Mouse (Mus musculus): ENCODE data around the gene Tmem51. TPM values are rescaled to one million over a fixed set of nuclear protein-coding genes. Genes with fewer than 3 reads are reported as not detected.

Tmem51 gene
- polyA plus RNA-seq, 1 experiment from 2014 or later, result 12.3 TPM

DNA sequence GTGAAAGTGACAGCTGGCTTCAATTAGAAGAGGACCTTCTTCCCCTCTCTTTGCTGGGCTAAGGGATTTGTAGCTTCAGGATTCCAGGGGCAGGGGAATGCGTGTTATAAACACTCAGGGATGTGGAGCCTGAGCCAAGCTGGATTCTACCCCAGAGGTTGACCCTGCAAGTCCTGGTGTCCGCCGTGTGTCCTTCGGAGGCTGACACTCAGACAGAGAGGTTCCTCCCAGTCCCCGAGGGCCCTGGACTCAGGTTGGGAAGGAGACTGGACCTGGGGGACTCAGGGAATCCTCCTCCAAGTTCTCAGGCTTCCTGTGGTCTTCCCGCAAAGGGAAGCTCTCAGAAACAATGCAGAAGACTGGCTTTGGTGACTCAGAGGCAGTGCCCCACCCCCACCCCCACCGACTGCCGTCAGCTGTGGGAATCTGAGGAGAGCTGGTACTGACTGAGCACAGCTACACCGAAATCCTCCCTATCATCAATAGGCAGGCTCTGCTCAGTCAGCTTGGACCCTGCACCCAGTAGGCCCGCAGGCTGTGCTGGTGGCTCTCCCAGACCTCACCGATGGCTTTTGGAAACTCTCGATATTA, 19.1 kb upstream of the Tmem51 start:
- Histone ChIP-seq H3K9ac (ENCODE audit: low read length) (no peak overlapping the region), H3K9me3 (ENCODE audit: control insufficient read depth, low read length) (no peaks in the 10 kb centered on the region), H3K27ac (ENCODE audit: low read depth, low read length) (no peak overlapping the region), H3K36me3 (ENCODE audit: control insufficient read depth, insufficient read depth, low read length) (no peaks in the 10 kb centered on the region), H3K4me2 (no peak overlapping the region), H3K4me1 (ENCODE audit: control insufficient read depth, insufficient read depth, low read length) (no peaks in the 10 kb centered on the region), H3K4me3 (ENCODE audit: low read depth, low read length) (no peak overlapping the region), H3K27me3 (ENCODE audit: control insufficient read depth, insufficient read depth, low read length) (no peaks in the 10 kb centered on the region)
- DNase-seq (ENCODE audit: low spot score, missing footprints), result no peak
- no peak for ATAC-seq (ENCODE audit: low FRiP score)
- WGBS, result 57% methylated on average over 12 of the region's 12 CpGs

DNA sequence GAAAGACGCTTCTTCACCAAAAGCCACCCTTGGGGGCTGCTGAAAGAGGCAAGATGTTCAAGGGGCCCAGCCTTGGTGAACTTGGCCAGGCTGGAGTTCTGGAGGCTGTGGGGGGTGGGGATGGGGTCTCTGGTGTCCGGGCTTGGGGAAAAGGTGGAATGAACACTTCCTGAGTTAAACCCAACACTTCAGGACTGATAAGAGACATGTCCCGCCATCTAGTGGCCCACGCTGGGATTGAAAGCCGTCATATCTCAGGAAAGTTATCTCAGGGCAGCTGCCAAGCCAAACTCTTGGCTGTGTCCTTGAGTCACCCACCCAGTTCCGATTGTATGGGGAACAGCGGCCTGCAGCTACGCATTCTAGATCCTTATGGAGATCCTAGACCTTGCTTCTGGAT, 14.2 kb upstream of the Tmem51 start:
- WGBS, result 24% methylated on average over 8 of the region's 8 CpGs
- no peaks in the 10 kb centered on the region for H3K9me3 ChIP-seq (ENCODE audit: control insufficient read depth, low read length)
- H3K4me1 ChIP-seq (ENCODE audit: control insufficient read depth, insufficient read depth, low read length), result no peaks in the 10 kb centered on the region
- no peak overlapping the region for H3K4me3 ChIP-seq (ENCODE audit: low read depth, low read length)
- H3K4me2 ChIP-seq, result no peak overlapping the region
- no peaks in the 10 kb centered on the region for H3K36me3 ChIP-seq (ENCODE audit: control insufficient read depth, insufficient read depth, low read length)
- ATAC-seq (ENCODE audit: low FRiP score), result peak; percentile 55
- no peak overlapping the region for H3K9ac ChIP-seq (ENCODE audit: low read length)
- H3K27me3 ChIP-seq (ENCODE audit: control insufficient read depth, insufficient read depth, low read length), result no peaks in the 10 kb centered on the region
- no peak overlapping the region for H3K27ac ChIP-seq (ENCODE audit: low read depth, low read length)
- DNase-seq (ENCODE audit: low spot score, missing footprints), result peak; percentile 98

DNA sequence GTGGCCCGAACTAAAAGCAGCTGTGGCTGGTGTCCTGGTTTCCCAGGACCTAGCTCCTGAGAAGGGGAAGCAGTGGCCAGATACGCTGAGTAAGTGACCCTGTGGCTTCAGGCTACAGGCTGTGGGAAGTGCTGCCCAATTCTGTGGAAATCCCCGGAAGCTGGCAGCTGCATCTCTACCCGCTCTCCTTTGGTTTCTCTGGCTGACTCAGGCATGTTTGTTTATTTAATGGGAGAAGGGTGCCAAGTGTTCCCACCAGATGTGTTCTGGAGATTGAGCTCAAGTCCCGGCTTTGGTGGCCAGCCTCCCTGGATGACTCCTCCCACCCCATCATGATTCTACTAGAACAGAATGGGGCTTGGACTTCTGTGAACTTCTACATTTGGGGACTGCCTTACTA, 13.8 kb upstream of the Tmem51 start:
- Histone ChIP-seq H3K9ac (ENCODE audit: low read length) (no peak overlapping the region), H3K27me3 (ENCODE audit: control insufficient read depth, insufficient read depth, low read length) (no peaks in the 10 kb centered on the region), H3K9me3 (ENCODE audit: control insufficient read depth, low read length) (no peaks in the 10 kb centered on the region), H3K4me1 (ENCODE audit: control insufficient read depth, insufficient read depth, low read length) (no peaks in the 10 kb centered on the region), H3K4me2 (no peak overlapping the region), H3K4me3 (ENCODE audit: low read depth, low read length) (no peak overlapping the region), H3K27ac (ENCODE audit: low read depth, low read length) (no peak overlapping the region), H3K36me3 (ENCODE audit: control insufficient read depth, insufficient read depth, low read length) (no peaks in the 10 kb centered on the region)
- DNase-seq (ENCODE audit: low spot score, missing footprints), result no peak
- WGBS, result 48% methylated on average over 5 of the region's 5 CpGs
- no peak for ATAC-seq (ENCODE audit: low FRiP score)

DNA sequence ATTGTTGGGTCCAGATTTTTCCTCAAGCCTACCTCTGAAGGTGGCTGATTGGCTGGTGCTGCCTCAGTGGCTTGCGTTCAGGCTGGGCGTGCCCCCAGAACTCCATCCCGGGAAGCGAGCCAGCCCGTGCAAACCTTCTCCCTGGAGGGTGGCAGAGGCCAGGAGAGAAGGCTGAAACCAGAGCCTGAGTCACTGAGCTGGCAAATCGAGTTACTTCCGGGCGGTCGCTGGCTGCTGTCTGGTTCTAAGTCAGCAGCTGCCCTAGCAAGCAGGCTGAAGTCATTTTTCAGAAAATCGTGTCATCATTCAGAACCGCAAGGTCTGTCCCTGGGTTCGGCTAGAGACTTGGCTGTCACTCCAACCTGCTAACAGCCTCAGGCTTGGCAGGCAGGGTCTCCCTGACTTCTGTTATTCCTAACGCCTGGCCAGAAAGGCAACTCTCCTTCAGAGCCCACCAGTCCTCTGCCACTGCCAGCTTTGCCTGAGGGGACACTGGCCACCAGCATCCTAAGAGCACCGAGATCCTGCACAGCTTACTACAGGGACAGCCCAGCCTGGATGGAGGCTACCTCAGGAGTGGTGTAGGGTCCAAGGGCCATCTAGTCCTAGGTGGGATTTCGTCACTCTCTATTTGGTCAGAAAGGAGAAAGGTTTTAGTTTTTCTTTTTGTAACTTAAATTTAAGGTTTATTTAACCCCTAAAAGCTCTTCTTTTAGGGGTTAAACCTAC, 11.6 kb upstream of the Tmem51 start:
- WGBS, result 63% methylated on average over 15 of the region's 15 CpGs
- DNase-seq (ENCODE audit: low spot score, missing footprints) (no peak), ATAC-seq (ENCODE audit: low FRiP score) (no peak)
- Histone ChIP-seq H3K36me3 (ENCODE audit: control insufficient read depth, insufficient read depth, low read length) (no peaks in the 10 kb centered on the region), H3K9ac (ENCODE audit: low read length) (no peak overlapping the region), H3K4me3 (ENCODE audit: low read depth, low read length) (no peak overlapping the region), H3K4me1 (ENCODE audit: control insufficient read depth, insufficient read depth, low read length) (no peaks in the 10 kb centered on the region), H3K27me3 (ENCODE audit: control insufficient read depth, insufficient read depth, low read length) (no peaks in the 10 kb centered on the region), H3K4me2 (no peak overlapping the region), H3K9me3 (ENCODE audit: control insufficient read depth, low read length) (no peaks in the 10 kb centered on the region), H3K27ac (ENCODE audit: low read depth, low read length) (no peak overlapping the region)

DNA sequence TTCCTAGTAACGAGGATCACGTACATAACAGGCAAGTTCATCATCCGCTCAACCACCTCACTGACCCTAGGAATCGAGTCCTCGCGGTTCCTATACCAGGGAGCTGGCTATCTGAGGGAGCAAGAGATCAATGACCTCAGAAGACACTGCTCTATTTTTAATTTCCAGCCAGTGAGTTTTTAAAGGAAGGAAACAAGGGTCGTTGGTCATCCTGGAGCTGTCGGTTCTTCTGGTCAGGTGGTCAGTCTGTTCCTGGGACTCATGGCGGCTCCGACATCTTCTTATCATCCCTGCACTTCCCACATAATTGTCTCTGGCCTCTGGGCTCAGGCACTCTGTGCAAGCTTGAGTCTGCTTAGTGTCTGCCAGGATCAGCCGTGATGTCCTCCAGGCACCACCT, 10.3 kb upstream of the Tmem51 start:
- no peaks in the 10 kb centered on the region for H3K9me3 ChIP-seq (ENCODE audit: control insufficient read depth, low read length)
- no peak for DNase-seq (ENCODE audit: low spot score, missing footprints)
- no peak overlapping the region for H3K4me3 ChIP-seq (ENCODE audit: low read depth, low read length)
- WGBS, result 93% methylated on average over 11 of the region's 11 CpGs
- H3K4me2 ChIP-seq, result no peak overlapping the region
- ATAC-seq (ENCODE audit: low FRiP score), result no peak
- no peak overlapping the region for H3K27ac ChIP-seq (ENCODE audit: low read depth, low read length)
- no peaks in the 10 kb centered on the region for H3K27me3 ChIP-seq (ENCODE audit: control insufficient read depth, insufficient read depth, low read length)
- H3K4me1 ChIP-seq (ENCODE audit: control insufficient read depth, insufficient read depth, low read length), result no peaks in the 10 kb centered on the region
- no peak overlapping the region for H3K9ac ChIP-seq (ENCODE audit: low read length)
- H3K36me3 ChIP-seq (ENCODE audit: control insufficient read depth, insufficient read depth, low read length), result no peaks in the 10 kb centered on the region

DNA sequence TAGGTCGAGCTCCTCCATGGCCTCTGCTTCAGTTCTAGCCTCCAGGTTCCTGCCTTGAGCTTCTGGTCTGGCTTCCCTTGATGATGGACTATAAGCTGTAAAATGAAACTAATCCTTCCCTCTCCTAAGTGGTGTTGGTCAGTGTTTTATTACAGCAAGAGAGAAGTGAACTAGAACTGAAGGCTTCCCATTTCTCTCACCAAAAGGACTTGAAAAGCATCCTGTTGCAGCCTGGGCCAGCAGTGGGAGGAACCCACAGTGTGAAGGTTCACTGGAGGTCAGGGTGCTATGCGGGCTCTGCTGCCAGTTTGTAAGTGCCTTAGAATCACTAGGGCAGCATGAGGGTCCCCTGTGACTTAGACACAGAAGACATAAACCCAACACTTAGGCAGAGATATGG, 7.0 kb upstream of the Tmem51 start:
- Histone ChIP-seq H3K27me3 (ENCODE audit: control insufficient read depth, insufficient read depth, low read length) (peaks cover 4% of the 10 kb centered on the region; the same call in 1 of the 2 replicates), H3K9ac (ENCODE audit: low read length) (no peak overlapping the region), H3K4me2 (no peak overlapping the region), H3K27ac (ENCODE audit: low read depth, low read length) (no peak overlapping the region), H3K4me3 (ENCODE audit: low read depth, low read length) (no peak overlapping the region), H3K9me3 (ENCODE audit: control insufficient read depth, low read length) (no peaks in the 10 kb centered on the region), H3K36me3 (ENCODE audit: control insufficient read depth, insufficient read depth, low read length) (no peaks in the 10 kb centered on the region), H3K4me1 (ENCODE audit: control insufficient read depth, insufficient read depth, low read length) (0 out of 2 replicates have a peak, but pooled peaks cover 3% of the 10 kb centered on the region)
- WGBS, result 77% methylated on average over 2 of the region's 2 CpGs
- DNase-seq (ENCODE audit: low spot score, missing footprints) (no peak), ATAC-seq (ENCODE audit: low FRiP score) (no peak)

DNA sequence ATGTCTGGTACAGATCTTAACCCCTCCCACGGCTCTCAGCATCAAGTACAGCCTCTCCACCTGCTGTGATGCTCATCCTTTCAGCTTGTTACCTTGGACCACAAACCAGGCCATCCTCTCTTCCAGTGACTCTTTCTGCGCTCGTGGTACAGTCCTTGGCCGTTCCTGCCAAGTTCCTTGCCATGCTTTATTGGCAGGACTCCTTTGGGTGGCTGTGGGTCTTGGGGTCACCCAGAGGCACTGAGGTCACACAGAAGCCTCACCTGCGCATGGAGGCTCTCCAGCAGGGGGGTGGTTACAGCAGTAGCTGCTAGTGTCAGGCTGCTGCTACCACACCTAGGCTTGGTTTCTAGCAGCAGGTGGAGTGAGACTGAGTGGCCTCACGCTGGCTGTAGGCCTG, 5.9 kb upstream of the Tmem51 start:
- H3K4me3 ChIP-seq (ENCODE audit: low read depth, low read length), result no peak overlapping the region
- H3K4me1 ChIP-seq (ENCODE audit: control insufficient read depth, insufficient read depth, low read length), result 0 out of 2 replicates have a peak, but pooled peaks cover 3% of the 10 kb centered on the region
- peaks cover 9% of the 10 kb centered on the region for H3K27me3 ChIP-seq (ENCODE audit: control insufficient read depth, insufficient read depth, low read length)
- ATAC-seq (ENCODE audit: low FRiP score) (no peak), DNase-seq (ENCODE audit: low spot score, missing footprints) (no peak)
- H3K27ac ChIP-seq (ENCODE audit: low read depth, low read length), result no peak overlapping the region
- H3K4me2 ChIP-seq, result no peak overlapping the region
- H3K9me3 ChIP-seq (ENCODE audit: control insufficient read depth, low read length), result no peaks in the 10 kb centered on the region
- H3K9ac ChIP-seq (ENCODE audit: low read length), result no peak overlapping the region
- WGBS, result 77% methylated on average over 6 of the region's 6 CpGs
- no peaks in the 10 kb centered on the region for H3K36me3 ChIP-seq (ENCODE audit: control insufficient read depth, insufficient read depth, low read length)

DNA sequence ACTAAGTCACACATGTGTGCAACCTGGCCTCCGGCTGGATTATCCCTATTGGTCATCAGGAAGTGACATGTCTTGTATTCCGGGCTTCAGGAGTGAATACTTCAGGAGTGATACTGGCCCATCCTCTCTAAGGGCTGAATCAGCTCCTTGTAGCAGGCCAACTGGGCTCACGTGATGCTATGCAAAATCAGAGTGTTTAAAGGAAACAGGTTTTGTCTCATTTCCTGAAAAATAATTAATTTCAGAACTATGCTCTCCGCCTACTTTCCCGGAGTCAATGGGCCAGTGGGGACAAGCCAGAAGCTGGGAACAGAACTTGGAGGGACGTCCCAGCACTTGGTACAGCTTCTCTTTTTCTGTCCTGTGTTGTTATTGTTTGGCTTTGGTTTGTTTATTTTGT, 4.7 kb upstream of the Tmem51 start:
- ATAC-seq (ENCODE audit: low FRiP score), result no peak
- Histone ChIP-seq H3K4me3 (ENCODE audit: low read depth, low read length) (no peak overlapping the region), H3K9me3 (ENCODE audit: control insufficient read depth, low read length) (no peaks in the 10 kb centered on the region), H3K27me3 (ENCODE audit: control insufficient read depth, insufficient read depth, low read length) (peaks cover 20% of the 10 kb centered on the region), H3K4me1 (ENCODE audit: control insufficient read depth, insufficient read depth, low read length) (peaks cover 8% of the 10 kb centered on the region), H3K36me3 (ENCODE audit: control insufficient read depth, insufficient read depth, low read length) (no peaks in the 10 kb centered on the region), H3K27ac (ENCODE audit: low read depth, low read length) (0 out of 2 replicates have a peak overlapping the region, but pooled peaks have one; percentile 9), H3K4me2 (no peak overlapping the region), H3K9ac (ENCODE audit: low read length) (no peak overlapping the region)
- WGBS, result 73% methylated on average over 6 of the region's 6 CpGs
- DNase-seq (ENCODE audit: low spot score, missing footprints), result no peak

DNA sequence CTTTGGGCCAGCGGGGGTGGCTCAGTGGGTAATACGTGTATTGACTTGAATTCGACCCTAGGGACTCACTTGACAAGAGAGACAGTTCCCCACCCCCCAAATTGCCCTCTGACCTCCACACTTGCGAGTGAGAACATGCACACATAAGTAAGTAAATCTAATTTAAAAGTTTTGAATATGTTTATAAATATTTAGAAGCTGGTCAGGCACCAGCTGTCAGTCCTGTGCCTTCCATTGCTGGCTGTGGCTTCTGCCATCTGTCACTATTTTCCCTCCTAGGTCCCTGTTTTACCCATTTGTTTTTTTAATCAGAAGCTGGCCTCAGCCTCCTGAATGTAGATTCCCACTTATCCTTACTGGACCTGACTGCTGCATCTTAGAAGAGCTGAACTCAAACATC, 4.3 kb upstream of the Tmem51 start:
- H3K4me2 ChIP-seq, result no peak overlapping the region
- no peaks in the 10 kb centered on the region for H3K36me3 ChIP-seq (ENCODE audit: control insufficient read depth, insufficient read depth, low read length)
- peaks cover 20% of the 10 kb centered on the region for H3K27me3 ChIP-seq (ENCODE audit: control insufficient read depth, insufficient read depth, low read length)
- H3K4me1 ChIP-seq (ENCODE audit: control insufficient read depth, insufficient read depth, low read length), result peaks cover 10% of the 10 kb centered on the region
- peak; percentile 19; the same call in 1 of the 2 replicates for ATAC-seq (ENCODE audit: low FRiP score)
- no peaks in the 10 kb centered on the region for H3K9me3 ChIP-seq (ENCODE audit: control insufficient read depth, low read length)
- 0 out of 2 replicates have a peak overlapping the region, but pooled peaks have one; percentile 9 for H3K27ac ChIP-seq (ENCODE audit: low read depth, low read length)
- DNase-seq (ENCODE audit: low spot score, missing footprints), result no peak
- no peak overlapping the region for H3K4me3 ChIP-seq (ENCODE audit: low read depth, low read length)
- H3K9ac ChIP-seq (ENCODE audit: low read length), result no peak overlapping the region
- WGBS, result 40% methylated on average over 4 of the region's 4 CpGs

Measured in midbrain, embryonic 11.5 days (tissue).